Comparison of ENCODE assay signal across 23 mouse cellular contexts in the genomic region with DNA sequence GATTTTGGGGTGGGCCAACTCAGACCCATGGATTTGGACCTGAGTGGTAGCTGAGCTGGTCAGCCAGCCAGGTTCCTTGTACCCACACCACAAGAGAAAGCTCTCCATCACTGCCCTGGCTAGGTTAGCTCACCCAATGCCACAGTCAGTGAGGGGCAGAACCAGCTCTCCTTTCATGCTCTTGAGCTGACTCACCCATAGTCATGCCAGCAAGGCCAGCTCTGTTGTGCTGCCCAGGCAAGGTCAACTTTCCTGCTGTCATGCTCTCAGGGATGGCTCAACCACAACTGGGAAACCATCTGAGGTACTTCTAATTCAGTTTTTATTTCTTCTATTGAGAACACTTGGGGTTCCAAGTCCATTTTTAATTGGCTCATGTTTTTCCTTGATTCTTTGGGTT.
A peak's percentile ranks its signal among the peaks of the same experiment; 100 is the strongest.
DNase-seq lines count a peak whose midpoint lies in the region; ATAC-seq and TF ChIP-seq lines count a peak whose summit lies in the region.
"Had no signal": no experiment of that assay in that cellular context is flagged by ENCODE, and none has a peak within 500 bp of the region (broad histone marks: within the 10 kb centered on the region; RNA-seq: fewer than 3 reads in every experiment).

No protein-coding gene starts in this region.

- peak; percentile 68 for DNase-seq in 3T3-L1 (ENCODE audit: low read depth, low spot score)
- DNase-seq in adipocyte (ENCODE audit: low spot score), result peak; percentile 16
- DNase-seq in adrenal gland, postnatal 10 days, result peak; percentile 44
- no peak for DNase-seq in gastrocnemius, adult 2 months
- DNase-seq in layer of hippocampus, adult 8-10 months (ENCODE audit: low spot score in 2 of 2), result no peak
- DNase-seq: cerebellum, adult 11-12 months; cerebellum, adult 9-11 months; cerebellum, postnatal 36 days; forebrain, postnatal 0 days; gastrocnemius, postnatal 36 days; heart, adult 18-20 months; heart, postnatal 14 days; kidney, adult 2 months had no signal

- no peaks in the 10 kb centered on the region for H3K4me1 ChIP-seq in forebrain, embryonic 12.5 days
- H3K4me1 ChIP-seq: embryonic facial prominence, embryonic 13.5 days; forebrain, embryonic 13.5 days; heart, embryonic 10.5 days; heart, embryonic 15.5 days had no signal

- no peak overlapping the region for H3K9ac ChIP-seq in forebrain, embryonic 12.5 days
- H3K9ac ChIP-seq: embryonic facial prominence, embryonic 13.5 days; forebrain, embryonic 13.5 days; forebrain, postnatal 0 days; heart, embryonic 15.5 days; hindbrain, embryonic 14.5 days had no signal

- H3K4me3 ChIP-seq in forebrain, embryonic 12.5 days (replicated peaks), result no peak overlapping the region
- H3K4me3 ChIP-seq in gastrocnemius, adult 2 months, result no peak overlapping the region
- H3K4me3 ChIP-seq: embryonic facial prominence, embryonic 13.5 days; forebrain, embryonic 13.5 days; heart, embryonic 10.5 days; heart, embryonic 15.5 days had no signal

- no peaks in the 10 kb centered on the region for H3K9me3 ChIP-seq in forebrain, embryonic 12.5 days
- H3K9me3 ChIP-seq: embryonic facial prominence, embryonic 13.5 days; forebrain, embryonic 13.5 days; heart, embryonic 10.5 days; heart, embryonic 15.5 days had no signal

- intact Hi-C loops in gastrocnemius, adult 2 months (cut with DNase I), result no loop called here

- H3K27me3 ChIP-seq in forebrain, embryonic 12.5 days, result no peaks in the 10 kb centered on the region
- H3K27me3 ChIP-seq: embryonic facial prominence, embryonic 13.5 days; forebrain, embryonic 13.5 days; heart, embryonic 15.5 days; Patski had no signal

- H3K27ac ChIP-seq in forebrain, embryonic 12.5 days, result no peak overlapping the region
- H3K27ac ChIP-seq in gastrocnemius, adult 2 months, result no peak overlapping the region
- H3K27ac ChIP-seq: embryonic facial prominence, embryonic 13.5 days; forebrain, embryonic 13.5 days; heart, embryonic 10.5 days; heart, embryonic 15.5 days; hindbrain, embryonic 14.5 days had no signal

- H3K4me2 ChIP-seq in forebrain, embryonic 12.5 days, result no peak overlapping the region
- H3K4me2 ChIP-seq: embryonic facial prominence, embryonic 13.5 days; forebrain, embryonic 13.5 days; heart, embryonic 15.5 days; hindbrain, embryonic 14.5 days had no signal

- no peak for TF ChIP-seq CTCF in gastrocnemius, adult 2 months (IDR thresholded peaks at IDR 0.05)

- H3K36me3 ChIP-seq in forebrain, embryonic 12.5 days (replicated peaks), result no peaks in the 10 kb centered on the region
- H3K36me3 ChIP-seq: embryonic facial prominence, embryonic 13.5 days; heart, embryonic 10.5 days; heart, embryonic 15.5 days had no signal

- ATAC-seq in monocyte, adult 5-6 weeks (replicated peaks; ENCODE audit: insufficient number of reproducible peaks, low FRiP score, low TSS enrichment, poor library complexity, severe bottlenecking), result 0 out of 2 replicates have a peak, but pooled peaks have one; percentile 27
- ATAC-seq in forebrain, embryonic 12.5 days (ENCODE audit: low FRiP score), result no peak
- ATAC-seq: activated CD4-positive, CD25-positive, alpha-beta regulatory T cell, adult 4 months; forebrain, embryonic 13.5 days; forebrain, postnatal 0 days; intestine, embryonic 16.5 days; Patski had no signal

Comparison
In these comparisons a context has a peak if more than half of its experiments do, and no peak if none do; other contexts are left out.
1. DNase-seq: peak in 3T3-L1 (single experiment), adipocyte (single experiment) and adrenal gland, postnatal 10 days (single experiment); none in gastrocnemius, adult 2 months (single experiment) and layer of hippocampus, adult 8-10 months (0 of 2).